Mouse (Mus musculus) right cerebral cortex, postnatal 4 days (tissue): ENCODE data around the gene Siah3.

ENCODE experiments used
- DNase-seq: peaks from one replicate; pipeline ENCODE4 v3.0.0-alpha.2; 2022

Siah3 gene

DNA sequence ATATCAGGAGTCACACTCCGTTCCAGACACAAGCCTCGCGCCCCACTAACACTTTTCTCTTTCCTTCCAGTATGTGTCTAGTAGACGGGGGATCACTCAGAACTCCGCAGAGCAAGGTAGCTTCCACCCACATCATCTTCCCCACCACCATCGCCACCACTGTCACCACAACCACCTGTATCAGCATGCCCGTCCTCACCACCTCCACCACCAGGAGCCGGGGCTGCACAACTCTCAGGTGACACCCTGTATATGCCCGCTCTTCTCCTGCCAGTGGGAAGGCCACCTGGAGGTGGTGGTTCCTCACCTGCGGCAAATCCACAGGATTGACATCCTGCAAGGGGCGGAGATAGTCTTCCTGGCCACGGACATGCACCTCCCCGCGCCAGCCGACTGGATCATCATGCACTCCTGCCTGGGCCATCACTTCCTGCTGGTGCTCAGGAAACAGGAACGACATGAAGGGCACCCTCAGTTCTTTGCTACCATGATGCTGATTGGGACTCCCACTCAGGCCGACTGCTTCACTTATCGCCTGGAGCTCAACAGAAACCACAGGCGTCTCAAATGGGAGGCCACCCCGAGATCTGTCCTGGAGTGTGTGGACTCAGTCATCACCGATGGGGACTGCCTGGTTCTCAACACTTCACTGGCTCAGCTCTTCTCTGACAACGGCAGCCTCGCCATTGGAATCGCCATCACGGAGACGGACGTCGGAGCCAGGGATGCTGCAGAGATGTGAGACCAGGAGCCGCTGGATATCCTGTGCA, 69.8 kb downstream of the Siah3 start:
- no peak for DNase-seq

DNA sequence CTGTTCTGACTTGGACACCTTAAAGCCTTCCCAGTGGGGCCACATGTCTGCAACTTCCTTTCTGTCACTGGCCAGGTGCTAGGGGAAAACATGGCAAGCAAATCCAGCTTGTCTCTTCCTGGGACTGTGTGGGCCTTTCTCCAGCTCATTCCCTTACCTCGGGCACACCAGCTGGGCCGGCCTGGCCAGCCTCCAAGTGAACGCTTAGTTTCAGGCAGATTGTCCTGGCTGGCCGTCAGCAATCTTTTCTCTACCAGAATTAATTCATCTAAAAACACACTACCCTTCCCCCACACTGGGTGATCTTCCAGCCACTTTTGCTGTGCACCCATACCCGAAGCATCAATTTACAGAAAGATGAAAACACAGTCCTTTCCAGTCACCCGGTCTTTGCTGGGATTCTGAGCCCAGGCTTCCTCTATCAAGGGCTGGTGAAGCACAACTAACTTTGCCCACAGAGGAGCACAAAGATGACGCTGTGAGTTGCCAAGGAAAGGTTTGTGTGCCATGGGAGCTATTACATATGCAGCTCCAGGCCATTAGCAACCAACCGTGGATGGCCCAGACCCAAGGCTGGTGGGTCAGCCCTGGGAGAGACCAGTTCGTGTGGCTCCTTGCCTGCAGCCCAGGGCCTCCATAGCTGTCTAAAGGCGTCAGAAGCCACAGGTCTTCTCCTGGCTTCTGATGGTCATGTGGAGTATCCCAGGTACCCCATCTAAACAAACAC, 71.8 kb downstream of the Siah3 start:
- DNase-seq: peak; percentile 91

DNA sequence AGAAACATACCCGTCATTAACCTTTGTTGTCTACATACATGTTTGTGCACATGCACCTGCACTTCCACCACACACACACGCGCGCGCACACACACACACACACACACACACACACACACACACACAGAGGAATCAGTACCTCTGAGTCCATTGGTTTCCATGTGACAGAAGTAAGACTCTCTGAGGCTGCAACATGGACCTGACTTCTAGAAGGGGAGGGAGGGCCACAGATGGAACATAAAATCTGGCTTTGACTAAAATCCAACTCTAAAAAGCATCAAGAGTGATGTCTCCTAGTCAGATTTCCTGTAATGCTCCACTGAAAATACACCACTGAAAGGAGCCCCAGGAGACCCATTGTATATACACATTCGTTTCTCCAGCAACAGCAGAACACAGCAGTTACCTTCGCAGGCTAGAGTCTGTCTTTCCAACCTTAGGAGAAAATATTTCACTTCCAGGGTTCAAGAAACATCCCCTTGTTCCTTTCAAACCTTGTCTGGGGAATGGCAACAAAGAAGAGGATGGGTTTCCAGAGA, 75.1 kb downstream of the Siah3 start:
- no peak for DNase-seq

DNA sequence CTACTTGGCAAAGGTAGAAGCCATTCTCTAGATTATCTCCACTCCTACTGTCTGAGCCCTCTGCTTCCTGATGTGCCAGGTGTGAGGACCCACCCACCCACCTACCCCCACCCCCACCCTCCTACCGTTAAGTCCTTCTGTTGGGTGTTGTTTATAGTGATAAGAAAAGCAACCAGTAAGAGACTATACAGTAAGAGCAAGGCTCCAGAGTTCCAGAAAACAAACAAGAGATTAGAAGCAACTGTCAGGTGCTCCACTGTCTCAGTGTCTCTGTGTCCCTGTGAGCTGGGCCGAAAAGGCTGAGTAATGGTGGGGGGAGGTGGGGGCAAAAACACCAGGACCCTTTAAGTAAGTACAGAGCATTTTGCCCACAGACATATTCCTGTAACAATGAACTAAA, 83.4 kb downstream of the Siah3 start:
- no peak for DNase-seq

DNA sequence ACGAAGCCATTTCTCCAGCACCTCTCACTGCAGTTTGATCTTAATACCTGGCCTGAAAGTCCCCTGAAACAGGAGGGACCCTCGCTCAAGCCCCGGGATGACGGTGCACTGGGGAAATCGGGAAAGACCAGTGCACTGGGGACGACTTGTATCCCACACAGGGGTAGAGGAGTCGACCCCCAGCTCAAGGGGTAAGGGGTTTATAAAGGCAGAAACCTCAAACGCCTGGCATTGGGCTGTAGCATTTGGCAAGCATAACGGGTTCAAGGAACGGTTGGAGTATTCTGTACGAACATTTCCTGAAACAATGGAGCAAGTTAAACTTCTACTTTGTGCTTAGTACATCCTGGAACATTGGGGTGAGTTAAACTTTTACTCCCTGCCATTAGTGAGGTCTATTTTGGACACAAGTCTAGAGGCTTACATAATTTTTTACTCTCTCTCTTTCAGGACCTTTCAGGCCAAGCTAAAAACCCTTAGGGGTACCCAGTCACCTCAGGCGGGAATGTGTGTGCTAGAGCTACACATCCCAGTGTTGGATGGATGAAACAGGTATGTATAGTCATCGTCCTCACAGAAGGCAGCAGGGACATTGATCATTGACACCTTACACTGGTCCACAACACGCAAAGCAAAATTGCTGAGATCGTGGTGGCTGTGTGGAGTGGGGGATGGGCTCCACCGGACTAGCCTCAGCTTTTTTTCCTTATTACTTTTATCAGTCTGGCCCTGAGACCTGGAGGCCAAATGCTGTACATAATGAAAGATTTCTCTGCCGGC, 84.6 kb downstream of the Siah3 start:
- no peak for DNase-seq

DNA sequence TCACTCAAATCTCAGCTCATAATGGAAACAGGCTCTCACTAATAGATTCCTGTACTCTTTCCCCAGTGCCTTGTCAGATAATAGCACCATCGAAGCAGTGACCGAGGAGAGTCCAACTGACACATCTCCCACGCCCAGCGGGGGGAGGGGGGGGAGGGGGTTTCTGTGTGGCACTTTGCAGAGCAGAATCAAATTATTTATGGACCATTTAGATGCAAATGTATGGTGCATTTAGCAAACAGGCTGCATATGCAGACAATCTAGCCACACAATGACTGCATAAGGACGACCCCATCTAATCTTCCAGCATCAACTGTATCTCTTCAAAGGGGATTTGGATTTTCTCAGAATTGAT, 85.2 kb downstream of the Siah3 start:
- DNase-seq: no peak

DNA sequence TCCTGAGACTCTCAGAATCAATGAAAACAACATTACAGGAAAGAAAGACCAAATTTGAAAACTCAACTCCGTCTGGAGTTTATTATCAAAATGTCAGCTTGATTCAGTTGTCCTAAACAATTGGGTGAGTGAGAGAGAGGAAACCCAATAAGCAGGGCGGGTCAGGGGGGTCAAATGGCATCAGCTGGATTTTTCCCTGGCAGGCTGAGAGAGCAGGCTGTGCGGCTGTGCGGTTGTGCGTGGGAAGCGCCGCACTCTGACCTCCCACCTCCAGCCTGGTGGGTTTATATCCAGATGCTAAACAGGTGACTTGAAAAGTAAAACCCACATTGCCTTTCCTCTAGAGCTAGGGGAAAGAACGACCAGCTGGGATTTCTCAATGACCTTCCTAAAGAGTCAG, 85.9 kb downstream of the Siah3 start:
- DNase-seq: no peak

DNA sequence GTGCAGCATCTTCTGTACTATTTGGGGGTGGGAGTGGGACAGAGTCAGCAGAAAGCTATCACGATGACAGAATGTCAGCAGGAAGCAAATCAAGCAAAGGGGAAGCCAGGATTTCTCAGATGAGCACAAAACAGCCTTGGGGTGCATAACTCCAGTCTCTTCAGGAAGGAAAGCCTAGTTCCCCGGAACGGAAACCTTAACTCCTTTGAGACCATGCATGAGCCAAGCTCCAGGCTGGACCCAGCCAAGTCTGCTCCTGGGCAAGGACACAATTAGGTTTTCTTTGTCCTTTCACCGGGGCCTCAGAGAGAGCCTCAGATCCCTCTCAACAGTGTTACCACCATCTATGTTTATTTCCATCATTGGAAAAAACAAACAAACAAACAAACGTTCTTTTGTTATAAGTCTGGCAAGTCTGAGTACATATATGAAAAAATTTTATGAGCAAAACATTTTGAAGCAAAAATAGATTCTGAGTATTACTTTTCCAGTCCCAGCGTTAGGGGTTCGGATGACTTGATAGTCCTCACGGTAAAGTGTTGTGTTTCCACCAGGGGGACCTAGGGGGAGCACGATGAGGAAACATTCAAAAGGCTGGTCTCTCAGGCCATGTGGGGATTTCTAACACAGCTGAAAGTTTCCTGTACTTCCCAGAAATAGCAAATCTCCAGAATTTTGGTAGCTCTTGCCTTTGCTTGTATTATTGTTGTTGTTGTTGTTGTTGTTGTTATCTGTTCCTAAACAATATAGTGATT, 106.0 kb downstream of the Siah3 start:
- no peak for DNase-seq

DNA sequence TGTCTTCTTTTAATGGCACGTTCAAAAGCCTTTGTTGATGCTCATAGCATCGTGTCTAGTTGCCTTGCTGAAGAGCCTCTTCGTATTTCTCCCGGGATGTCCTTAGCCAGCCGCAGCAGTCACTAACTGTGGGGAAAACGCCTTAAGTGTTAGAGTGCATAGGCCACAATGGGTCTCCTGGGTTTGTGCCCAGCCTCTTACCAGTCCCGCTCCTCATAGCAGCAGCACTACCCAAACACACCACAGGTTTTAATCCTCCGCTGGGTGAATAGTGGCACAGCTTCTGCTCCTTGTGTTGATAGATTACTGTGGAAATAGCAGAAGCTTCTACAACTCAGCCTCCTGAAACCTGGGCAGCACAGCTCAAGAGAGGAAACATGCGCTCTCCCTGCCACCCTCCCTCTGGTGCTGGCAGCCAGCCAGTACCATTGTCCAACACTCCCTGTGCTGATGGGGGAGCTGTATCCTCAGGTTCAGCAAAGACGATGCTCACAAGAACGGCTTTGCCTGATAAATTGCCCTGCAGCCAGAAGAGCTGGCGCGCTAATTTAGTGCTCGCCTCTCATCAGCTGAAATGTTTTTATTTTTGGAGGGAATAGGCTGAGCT, 109.9 kb downstream of the Siah3 start:
- DNase-seq: peak; percentile 66

DNA sequence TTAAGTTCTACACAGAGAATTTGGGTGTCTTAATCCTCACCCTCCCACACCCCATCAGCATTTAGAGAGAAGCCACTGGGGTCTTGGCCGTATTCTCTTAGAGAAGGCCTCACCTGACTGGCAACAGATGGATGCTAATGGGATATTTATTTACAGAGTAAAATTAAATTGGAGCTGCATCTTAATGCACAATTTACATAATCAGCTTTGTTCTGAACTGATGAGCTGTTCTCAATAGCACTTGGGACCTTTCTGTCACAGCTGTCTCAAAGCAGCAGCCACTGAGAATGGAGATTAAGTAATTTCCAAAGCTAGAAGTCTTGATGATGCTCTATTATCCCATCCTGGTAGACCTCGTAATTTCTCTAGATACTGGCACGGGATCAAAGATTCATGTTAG, 110.5 kb downstream of the Siah3 start:
- DNase-seq: no peak

DNA sequence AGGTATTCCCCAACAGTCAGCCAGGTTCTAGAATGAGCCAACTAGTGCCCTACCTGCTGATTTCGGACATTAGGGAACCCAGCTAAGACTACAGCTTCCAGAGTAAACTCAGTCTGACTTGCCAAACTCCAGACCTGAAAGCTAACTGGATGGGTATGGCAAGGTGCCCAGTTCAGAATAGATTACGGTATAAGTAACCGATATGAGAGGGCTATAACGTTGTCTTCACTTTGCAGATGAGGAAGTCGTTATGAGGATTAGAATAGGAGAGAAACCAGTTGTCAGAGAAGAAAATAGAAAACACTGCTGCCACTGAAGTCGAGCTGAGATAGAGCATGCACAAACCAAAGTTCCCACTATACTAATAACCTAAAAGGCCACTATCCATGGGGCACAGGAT, 123.2 kb downstream of the Siah3 start:
- DNase-seq: no peak
